Mouse (Mus musculus) thymus, adult 2 months (tissue): ENCODE measurements at regions not wholly inside any gene's neighbourhood (a gene's known extent, or its start where the extent isn't known, plus 50 kb on each side); places are given as distances from the start of the nearest gene placed in this dataset.

ENCODE experiments used
- CTCF ChIP-seq: fragments of 200-500 bp; IDR thresholded peaks from 2 replicates; pipeline ENCODE4 v1.5.1; 2012; ENCODE audit warnings: mild to moderate bottlenecking, control low read depth, low read length, moderate library complexity, borderline replicate concordance; ENCODE audit not compliant: control insufficient read depth, poor library complexity, insufficient read depth; ENCODE audit errors: extremely low read depth
- POLR2A ChIP-seq: fragments of 200-500 bp; IDR thresholded peaks from 2 replicates; pipeline ENCODE4 v1.6.1; 2012; ENCODE audit warnings: mild to moderate bottlenecking, low read length, control low read depth, moderate library complexity; ENCODE audit not compliant: control insufficient read depth, poor library complexity, insufficient read depth; ENCODE audit errors: extremely low read depth

GRCm38 (mm10) chr11:22651313-22651712, 139.4 kb downstream of the Tmem17 start:
- no peak for TF ChIP-seq POLR2A
- TF ChIP-seq CTCF: no peak
